Mouse (Mus musculus) small intestine, adult 10 weeks (tissue): ENCODE measurements around the gene Fermt2. TPM values are rescaled to one million over a fixed set of nuclear protein-coding genes. Genes with fewer than 3 reads are reported as not detected.

ENCODE experiments used
- polyA plus RNA-seq: library from polyadenylated mRNA; stranded (reverse); fragments of 350-450 nt; fragmentation: Illumina TruSeq; extraction: RNeasy Lipid Tissue Mini Kit (QIAGEN cat#74804); gene quantifications from one replicate; pipeline ENCODE4 v1.2.3, GENCODE M21; 2014; ENCODE audit warnings: low replicate concordance

The Fermt2 gene
- 43.7 TPM for polyA plus RNA-seq

GRCm38 (mm10) chr14:45529411-45530363 lies at the start of gene Fermt2:
Gene Fermt2, minus strand, starts transcription at chr14:45530118.

Other genes starting within 250 kb of the Fermt2 start
- 130 TPM for gene Ero1l, start 211.3 kb downstream of the Fermt2 start, polyA plus RNA-seq
- gene Psmc6, start 200.3 kb downstream of the Fermt2 start, polyA plus RNA-seq = 581 TPM
- 56.2 TPM for gene Styx, start 179.0 kb downstream of the Fermt2 start, polyA plus RNA-seq
- 127 TPM for gene Gnpnat1, start 125.2 kb downstream of the Fermt2 start, polyA plus RNA-seq
- 67.5 TPM for gene Ddhd1, start 128.0 kb upstream of the Fermt2 start, polyA plus RNA-seq